Mouse (Mus musculus) C2C12 (cell line): ENCODE measurements around the gene Bend3.

Source experiments
- CEBPB ChIP-seq: IDR thresholded peaks from one replicate; pipeline ENCODE4 v1.6.1; 2011; ENCODE audit warnings: low read depth, mild to moderate bottlenecking, control low read depth, moderate library complexity
- CTCF ChIP-seq: IDR thresholded peaks from one replicate; pipeline ENCODE4 v1.5.1; 2011; ENCODE audit not compliant: control insufficient read depth, insufficient read depth, insufficient read length
- MYOD1 ChIP-seq: IDR thresholded peaks from one replicate; pipeline ENCODE4 v1.6.1; 2011; ENCODE audit warnings: low read depth; ENCODE audit not compliant: control insufficient read depth, insufficient read length

DNA sequence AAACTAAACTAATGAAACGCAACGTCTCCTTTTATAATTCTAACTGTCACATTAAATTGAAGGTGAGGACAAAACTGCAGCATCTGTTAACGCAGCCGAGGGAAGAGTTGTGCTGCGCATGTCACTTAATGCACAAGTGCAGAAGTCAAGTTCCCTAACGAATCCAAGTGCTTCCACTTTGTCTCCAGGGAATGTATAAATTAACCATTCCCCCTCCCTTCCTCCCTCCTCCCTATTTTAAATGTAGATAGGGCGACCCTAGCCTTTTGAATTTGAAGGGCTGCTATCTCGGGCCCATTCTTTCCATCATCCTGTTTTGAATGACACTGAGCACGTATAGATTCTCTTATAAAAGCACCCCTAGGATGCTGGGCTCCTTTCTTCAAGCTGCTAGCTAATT is 1.2 kb upstream of the Bend3 start:
- TF ChIP-seq CTCF (no peak), CEBPB (no peak), MYOD1 (no peak)
